Mouse (Mus musculus): ENCODE measurements around the gene Ptgs2.

Ptgs2 gene

DNA sequence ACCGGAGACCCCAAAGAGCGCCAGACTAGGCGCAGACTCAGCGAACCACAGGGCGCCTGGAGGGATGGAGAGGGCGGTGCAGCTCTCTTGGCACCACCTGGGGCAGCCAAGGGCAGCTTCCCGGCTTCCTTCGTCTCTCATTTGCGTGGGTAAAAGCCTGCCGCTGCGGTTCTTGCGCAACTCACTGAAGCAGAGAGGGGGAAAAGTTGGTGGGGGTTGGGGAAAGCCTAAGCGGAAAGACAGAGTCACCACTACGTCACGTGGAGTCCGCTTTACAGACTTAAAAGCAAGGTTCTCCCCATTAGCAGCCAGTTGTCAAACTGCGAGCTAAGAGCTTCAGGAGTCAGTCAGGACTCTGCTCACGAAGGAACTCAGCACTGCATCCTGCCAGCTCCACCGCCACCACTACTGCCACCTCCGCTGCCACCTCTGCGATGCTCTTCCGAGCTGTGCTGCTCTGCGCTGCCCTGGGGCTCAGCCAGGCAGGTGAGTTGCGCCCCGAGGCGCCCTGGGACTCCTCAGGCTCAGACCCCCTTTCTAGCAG lies at the start of gene Ptgs2:
Ptgs2 (plus strand) TSS at position 242 of the 544 bp plus-strand sequence.
- DNase-seq (ENCODE audit: low read depth, low spot score): peak; percentile 55

DNA sequence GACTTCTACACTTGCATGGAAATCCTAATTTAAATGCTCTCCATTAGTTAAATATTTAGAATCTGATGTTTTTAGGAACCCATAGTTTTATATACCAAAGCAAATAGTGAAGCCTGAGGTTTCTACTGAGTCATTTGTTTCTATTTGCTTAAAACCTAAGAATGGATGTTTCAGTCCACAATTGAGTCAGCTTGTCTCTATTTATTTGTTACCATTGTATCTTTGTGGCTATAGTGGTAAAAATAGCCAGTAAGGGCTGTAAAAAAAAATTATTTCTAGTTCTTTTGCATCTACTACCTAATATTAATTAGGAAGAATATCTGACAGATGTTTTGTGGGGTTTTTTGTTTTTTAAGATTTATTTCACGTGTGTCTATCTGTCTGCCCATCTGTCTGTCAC lies 49.6 kb upstream of the Ptgs2 start:
- no peak for DNase-seq (ENCODE audit: low read depth, low spot score)

DNA sequence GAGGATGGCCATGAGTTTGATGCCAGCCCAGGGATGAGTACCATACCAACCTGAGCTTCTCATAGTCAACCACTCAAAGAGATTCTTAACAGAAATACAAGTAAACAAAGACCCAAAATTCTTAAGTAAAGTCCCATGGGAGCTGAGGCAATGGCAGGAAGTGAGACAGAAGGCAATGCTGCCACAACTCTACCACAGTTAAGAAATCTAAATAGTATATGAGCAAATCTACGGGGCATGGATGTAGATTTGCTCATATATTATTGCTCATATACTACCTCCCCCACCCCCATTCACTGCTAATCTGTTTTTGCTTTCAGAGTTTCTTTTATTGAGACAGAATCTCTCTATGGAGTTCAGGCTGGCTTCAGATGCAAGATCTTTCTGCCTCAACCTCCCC lies 34.1 kb upstream of the Ptgs2 start:
- no peak for DNase-seq (ENCODE audit: low read depth, low spot score)

DNA sequence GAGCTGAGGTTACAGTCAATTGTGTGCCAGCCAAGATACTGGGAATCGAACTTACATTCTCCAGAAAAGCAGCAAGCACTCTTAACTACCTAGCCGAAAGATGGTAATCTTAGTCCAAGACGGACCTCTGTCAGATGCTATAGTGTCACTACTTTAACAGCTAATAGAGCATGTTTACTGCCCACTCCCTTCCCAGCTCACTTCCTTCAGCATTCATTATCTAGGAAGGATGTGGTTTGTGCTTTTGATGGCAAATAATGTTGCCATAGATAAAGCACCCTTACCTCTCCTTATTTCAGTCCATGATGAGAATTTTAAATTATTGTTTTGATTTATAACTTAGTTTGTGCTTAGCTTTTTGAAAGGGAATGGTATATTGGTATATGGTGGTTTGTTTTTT lies 27.0 kb upstream of the Ptgs2 start:
- no peak for DNase-seq (ENCODE audit: low read depth, low spot score)

DNA sequence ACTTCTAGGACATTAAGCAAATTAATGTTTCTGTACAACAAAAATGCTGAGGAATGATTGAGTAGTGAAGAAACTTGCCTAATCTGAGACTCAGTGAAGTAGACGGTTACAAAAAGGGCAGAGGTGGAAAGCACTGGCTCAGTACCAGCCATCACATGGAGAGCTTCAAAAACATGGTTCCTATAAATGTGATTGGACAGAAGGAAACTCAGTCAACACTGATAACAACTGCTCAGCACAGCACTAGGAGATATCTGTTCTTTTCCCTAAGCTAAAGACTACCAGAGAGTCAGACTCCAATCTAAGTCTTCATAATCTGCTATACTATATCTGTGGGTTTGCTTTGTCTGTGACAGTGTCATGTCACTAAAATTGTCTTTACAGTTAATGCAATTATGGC lies 25.2 kb upstream of the Ptgs2 start:
- no peak for DNase-seq (ENCODE audit: low read depth, low spot score)

DNA sequence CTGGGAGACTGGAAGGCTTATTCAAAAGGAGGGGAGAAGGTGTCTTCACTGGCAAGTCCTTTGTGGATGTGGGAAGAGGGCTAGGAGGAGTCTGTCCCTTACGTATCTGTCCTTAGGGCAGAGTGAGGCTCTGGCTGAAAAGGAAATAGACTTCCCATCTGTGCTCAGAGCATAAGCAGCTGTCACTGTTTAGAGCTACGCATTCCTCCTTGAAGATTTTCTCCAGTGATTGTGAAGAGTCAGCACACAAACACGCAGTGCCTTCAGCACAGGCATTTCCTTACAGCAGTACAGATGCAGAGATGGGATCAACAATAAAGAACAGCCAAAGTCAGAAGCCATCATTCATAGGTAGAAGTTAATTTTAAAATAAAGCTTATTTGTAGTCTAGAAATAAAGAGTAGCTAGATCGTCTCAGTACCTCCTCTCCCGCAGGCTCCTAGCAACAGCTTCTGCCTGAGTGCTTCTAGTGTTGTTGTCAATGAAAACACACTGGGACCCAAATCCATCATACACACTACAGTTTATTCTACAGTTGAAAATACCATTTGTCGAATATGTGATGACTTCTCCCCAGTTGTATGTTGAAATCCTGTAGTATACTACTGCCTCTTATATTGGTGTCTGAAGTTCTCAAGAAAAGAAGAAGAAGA lies 10.7 kb upstream of the Ptgs2 start:
- no peak for DNase-seq (ENCODE audit: low read depth, low spot score)

DNA sequence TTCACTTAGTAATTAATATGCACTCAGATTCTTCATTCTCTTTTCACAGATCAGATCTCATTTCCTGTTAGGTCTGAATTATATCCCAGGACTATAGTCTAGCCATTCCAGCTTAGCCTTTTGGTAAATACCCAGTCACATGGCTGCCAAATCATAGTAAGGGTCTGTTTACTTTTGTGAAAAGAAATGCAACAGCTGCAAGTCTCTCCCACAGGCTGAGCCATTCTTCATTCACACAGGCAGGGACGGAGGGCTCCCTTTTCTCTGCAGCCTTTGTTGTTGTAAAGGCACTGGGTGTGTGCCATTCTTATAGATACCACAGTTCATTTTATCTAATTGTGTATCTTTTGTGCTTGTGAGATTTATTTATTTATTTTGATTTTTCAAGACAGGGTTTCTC lies 9.6 kb upstream of the Ptgs2 start:
- DNase-seq (ENCODE audit: low read depth, low spot score): no peak

DNA sequence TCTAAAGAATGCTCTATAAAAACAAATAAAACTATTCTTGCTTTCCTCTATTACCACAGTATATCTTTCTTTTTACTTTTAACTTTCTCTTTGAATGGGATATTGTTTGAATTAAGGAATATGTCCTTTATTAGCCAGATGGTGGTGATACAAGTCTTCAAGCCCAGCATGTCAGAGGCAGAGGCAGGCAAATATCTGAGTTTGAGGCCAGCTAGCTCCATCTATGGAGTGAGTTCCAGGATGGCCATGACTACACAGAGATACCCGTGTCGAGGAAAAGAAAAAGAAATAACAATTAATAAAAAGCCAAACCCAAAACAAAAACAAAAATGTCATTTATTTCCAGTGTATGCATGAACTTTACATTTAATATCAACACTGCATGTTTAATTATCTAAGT lies 2.8 kb upstream of the Ptgs2 start:
- DNase-seq (ENCODE audit: low read depth, low spot score): no peak

DNA sequence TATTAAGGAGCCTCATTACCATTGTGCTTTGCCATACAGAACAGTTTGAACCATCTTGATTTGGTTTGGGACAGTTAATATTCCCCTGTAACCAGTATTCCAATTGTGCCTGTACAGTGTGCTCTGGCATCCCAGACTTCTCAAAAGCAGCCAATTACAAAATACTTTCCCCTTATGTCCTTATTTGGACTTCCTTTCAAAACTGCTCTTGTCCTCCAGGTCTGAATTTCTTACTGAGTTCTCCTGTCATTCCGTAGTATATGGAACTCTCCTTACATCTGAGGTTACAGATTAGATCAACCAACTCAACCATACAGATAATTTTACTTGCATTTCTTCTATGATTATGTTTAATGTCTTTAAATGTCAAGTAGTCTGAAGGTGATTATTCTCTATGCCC lies 2.1 kb upstream of the Ptgs2 start:
- DNase-seq (ENCODE audit: low read depth, low spot score): no peak

DNA sequence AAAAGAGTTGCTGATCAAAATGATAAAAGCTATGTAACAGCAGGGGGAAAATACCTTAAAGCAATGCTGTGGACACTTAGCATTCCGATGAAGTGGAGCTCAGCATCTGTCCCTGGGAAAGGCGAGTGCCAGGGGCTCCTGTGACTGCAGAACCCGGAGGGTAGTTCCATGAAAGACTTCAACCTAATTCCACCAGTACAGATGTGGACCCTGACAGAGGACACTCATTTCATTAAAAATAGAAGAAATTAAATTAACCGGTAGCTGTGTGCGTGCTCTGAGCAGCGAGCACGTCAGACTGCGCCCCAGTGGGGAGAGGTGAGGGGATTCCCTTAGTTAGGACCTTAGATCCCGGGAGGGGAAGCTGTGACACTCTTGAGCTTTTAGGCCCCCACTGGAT lies 457 bp upstream of the Ptgs2 start:
- DNase-seq (ENCODE audit: low read depth, low spot score): peak; percentile 43

DNA sequence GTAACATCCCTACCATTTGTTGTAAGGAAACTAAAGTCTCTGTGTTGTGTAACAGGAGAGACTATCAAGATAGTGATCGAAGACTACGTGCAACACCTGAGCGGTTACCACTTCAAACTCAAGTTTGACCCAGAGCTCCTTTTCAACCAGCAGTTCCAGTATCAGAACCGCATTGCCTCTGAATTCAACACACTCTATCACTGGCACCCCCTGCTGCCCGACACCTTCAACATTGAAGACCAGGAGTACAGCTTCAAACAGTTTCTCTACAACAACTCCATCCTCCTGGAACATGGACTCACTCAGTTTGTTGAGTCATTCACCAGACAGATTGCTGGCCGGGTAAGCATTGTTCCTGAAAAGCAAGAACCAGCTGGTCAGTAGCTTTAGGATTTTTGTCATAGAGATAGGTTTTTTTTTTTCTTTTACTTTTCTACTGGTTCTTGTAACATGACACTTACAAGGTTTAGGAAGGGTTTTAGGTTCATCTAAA lies 4.4 kb downstream of the Ptgs2 start:
- DNase-seq (ENCODE audit: low read depth, low spot score): no peak

DNA sequence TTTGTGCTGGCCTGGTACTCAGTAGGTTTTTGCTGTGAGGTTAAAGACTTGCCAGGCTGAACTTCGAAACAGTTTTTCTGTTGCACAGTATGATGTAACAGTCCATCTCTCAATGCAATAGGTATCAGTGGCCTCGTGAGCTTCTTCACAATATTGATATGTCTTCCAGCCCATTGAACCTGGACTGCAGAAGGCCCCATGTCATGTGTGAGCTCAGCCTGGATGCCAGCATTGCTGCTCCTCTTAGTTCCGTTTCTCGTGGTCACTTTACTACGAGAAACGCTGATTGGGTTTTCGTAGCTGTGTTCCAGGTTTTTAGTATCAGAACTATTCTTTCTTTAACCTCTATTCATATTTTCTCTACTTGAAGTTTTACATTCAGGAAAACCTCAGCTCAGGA lies 6.9 kb downstream of the Ptgs2 start:
- DNase-seq (ENCODE audit: low read depth, low spot score): no peak

DNA sequence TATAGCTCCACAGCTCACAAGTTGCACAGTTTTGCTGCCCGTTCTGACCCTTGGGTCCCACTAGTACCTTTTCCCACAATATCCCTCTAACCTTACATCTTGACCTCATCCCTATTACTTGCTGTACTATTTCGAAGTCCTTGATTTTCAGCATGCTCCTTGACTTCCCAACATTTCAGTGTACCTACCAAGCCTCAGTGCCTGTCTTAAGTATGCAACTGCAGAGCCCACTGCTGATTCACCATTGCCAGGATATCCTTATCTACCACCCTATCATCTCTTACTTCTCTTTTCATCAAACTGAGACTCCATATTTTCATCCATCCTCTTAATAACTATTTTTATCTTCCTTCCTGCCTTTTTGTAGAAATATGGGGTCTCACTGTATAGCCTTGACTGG lies 9.8 kb downstream of the Ptgs2 start:
- DNase-seq (ENCODE audit: low read depth, low spot score): no peak

DNA sequence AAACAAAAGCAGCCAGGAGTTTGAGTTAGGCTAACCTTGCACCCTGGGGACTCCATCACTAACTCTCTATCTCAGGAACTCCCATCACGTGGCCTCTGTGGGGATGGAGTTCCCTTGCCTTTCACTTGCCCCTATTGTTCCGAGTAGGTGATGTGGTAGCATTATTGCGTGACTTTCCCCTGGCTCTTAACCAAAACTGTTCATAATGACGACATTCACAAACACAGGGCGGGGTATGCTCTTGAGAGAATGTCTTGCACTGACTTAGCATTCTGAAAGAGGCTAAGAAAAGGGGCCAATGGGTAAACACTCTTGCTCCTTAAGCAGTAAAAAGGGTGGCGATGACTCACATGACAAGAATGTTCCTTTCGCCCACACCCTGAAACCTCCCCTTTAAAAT lies 15.5 kb downstream of the Ptgs2 start:
- DNase-seq (ENCODE audit: low read depth, low spot score): peak; percentile 96

DNA sequence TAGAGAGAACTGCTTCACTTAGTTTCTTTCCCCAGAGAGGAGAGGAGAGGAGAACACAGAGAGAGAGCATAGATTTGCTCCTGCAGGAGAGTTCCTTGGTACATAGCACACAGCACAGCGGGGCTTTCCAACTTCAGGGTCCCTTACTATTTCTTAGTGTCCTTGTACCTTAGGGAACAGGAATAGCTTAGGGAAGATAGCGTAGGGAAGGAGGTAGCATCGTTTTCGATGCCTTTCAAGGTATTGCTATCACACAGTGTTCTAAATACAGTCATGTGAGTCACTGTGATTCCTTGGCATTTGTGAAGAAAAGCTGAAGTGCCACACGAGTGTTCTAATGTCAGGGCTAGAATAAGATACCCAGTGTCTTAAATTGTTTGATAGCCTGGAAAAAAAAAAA lies 18.5 kb downstream of the Ptgs2 start:
- no peak for DNase-seq (ENCODE audit: low read depth, low spot score)

DNA sequence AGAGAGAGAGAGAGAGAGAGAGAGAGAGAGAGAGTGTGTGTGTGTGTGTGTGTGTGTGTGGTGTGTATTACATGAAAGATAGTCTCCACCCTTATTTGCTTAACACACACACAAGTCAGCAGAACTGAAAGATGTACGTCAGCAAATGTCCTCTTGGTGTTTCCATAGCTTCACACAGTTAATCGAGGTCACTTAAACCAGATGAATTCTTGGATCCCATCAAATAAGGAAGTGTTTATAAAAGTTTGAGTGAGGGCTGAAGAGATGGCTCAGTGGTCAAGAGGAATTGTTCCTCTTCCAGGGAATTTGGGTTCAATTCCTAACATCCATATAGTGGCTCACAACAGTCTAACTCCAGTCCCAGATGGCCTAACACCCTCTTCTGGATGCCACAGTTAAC lies 25.7 kb downstream of the Ptgs2 start:
- DNase-seq (ENCODE audit: low read depth, low spot score): no peak

DNA sequence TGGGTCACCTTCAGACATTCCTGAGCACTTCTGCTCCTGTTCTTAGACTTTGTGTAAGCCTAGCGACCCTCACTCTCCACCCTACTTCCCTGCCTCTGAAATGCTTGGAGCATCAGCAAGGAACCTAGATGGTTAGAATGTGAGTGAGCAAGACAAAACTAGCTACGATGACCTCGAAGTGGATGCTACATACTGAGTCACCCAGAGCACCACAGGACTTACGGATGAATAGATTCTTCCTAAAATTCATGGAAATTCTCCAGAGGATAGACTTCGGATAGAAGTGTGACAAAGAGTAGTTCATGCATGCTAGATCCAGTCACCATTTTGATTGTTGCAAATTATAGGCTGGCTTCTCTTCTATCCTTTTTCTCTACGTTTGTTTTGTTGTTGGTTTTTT lies 30.2 kb downstream of the Ptgs2 start:
- DNase-seq (ENCODE audit: low read depth, low spot score): peak; percentile 37

DNA sequence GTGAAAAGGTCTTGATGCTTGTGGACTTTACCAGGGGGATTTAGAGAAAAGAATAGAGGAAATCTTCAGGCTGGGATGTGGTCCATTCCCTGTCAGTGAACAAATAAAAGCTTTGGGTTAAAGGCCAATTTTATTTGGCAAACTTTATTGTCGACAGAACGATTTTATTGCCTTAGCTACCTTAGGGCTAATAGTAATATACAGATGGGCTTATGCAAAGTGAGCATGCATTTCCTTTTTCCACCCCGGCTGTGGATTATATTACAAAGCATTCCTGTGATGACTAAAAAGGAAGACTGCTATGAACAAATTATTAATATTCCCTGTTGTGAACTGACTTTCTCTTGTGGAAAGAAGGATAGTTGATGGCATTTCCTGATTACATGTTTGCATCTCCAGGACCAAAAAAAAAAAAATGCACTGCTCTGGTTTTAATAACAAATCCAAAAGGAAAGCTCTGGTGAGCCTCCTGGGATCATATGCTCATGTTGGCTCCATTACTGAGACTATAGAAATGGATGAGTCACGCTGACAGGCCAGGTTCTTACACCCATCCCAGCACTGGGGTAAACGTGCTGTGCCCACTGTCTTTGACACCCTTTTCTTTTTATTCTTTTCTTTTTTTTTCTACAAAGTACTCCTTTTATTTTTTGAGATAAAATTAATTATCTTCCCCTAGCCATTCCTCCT lies 30.9 kb downstream of the Ptgs2 start:
- DNase-seq (ENCODE audit: low read depth, low spot score): no peak

DNA sequence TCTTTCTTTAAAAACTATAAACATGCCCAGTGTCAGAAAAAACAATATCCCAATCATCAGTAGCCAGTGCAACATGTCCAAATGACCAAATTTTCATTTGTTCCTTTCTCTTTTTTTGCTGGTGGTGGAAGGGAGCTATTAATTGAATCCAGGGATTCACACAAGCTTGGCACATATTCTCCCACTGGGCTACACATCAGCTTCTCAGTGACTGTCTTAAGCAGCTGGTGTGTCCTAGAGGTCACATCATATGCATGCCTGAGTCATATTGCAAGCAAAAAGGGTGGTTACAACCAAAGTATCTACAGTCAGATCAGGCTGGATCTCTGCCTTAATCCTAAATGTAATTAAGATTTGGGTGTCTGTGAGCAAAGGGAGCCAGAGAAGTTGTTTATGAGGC lies 35.5 kb downstream of the Ptgs2 start:
- DNase-seq (ENCODE audit: low read depth, low spot score): no peak

DNA sequence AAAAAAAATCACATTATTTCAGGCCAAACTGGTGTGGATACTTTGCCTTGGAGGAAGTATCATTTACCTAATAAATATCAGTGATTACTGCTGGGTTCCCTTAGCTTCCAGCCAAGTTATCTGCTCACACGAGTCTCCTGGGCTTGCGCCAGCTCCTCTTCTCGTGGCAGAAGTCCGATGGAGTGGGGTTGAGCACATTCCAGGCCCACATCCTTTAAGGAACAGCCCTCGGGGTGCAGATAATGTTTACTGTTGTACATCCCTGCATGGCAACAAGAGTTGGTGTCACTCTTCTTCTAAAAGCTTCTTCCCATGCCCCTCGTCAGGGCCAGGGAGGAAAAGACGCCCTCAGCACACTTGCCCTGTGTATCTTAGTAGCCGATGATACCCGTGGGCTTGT lies 39.9 kb downstream of the Ptgs2 start:
- no peak for DNase-seq (ENCODE audit: low read depth, low spot score)

DNA sequence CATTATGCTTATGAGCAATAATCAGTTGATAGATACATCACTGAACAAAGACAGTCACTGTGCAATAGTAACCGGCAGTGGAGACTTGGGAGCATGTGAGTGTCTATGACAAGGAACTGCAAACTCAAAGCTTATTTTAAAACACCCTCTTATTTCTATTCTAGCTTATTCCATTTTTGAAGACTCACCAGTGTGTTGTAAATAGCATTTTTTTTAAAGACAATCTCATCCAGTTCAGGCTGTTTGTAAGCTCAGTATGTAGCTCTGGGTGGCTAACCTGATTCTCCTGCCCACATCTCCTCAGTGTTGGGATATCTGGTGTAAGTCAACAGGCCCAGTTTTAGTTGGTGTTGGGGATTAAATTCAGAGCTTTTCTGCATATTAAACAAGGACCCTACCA lies 42.1 kb downstream of the Ptgs2 start:
- no peak for DNase-seq (ENCODE audit: low read depth, low spot score)

DNA sequence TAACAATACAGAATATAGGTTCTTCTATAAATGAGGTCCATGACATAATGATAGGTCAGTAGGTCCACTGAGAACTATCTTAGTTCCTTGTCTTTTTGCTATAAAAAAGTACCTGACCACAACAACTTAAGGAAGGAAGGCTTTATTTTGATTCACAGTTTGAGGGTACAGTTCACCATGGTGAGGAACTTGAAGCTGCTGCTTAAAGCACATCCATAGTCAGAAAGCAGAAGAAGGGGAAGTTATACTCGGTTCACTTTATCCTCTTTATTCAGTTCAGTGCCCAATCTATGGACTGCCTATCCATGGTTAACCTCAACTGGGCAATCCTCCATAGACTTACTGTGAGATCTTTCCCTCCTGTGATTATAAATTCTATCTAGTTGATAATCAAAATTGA lies 43.7 kb downstream of the Ptgs2 start:
- no peak for DNase-seq (ENCODE audit: low read depth, low spot score)

DNA sequence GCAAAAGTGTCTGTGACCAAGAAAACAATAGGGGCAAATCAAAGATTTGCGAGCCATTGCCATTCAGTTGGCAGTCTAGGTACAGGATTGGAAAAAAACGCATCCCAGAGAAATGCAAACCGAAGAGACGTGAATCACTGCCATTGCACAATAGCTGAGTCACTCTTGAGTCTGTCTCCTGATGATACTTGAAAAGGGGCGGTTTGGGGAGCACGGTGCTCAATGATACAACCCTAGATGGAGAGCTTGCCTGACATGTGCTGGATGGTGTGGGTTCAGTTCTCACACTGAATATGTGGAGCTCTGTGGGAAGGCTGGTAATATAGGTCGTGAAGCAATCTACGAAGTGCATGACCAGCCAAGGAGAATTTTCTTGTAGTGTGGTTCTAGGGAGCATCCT lies 45.2 kb downstream of the Ptgs2 start:
- DNase-seq (ENCODE audit: low read depth, low spot score): no peak
